Mouse (Mus musculus): ENCODE results near the gene Gdf3. TPM values are rescaled to one million over a fixed set of nuclear protein-coding genes. Genes with fewer than 3 reads are reported as not detected.

Gene Gdf3
- polyA plus RNA-seq, 1 experiment from 2014 or later = 7.9 TPM

DNA sequence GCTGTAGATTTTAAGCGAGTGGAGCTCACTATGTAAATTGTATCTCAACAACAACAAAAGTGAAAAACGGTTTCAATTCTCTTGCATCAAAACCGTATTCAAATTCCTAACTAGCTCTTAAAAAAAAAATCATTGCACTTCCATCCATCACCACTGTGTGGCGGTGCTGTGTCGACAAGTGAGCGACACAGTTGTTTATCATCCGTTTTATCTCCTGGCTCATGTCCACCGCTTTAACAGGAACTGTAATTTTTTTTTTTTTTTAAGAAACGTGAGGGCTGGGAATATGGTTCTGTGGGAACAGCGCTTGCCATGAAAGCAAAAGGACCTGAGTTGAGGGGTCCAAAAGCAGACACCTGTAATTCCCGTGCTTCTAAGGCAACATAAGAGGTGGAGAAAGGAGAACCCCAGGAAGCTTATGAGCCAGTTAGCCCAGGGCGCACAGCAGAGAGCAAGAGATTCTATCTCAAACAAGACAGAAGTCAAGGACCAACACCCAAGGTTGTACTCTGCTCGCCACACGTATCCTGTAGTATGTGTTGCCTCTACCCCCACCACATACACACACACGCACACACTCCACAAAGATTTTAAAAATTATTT, 52.8 kb downstream of the Gdf3 start:
- H3K4me2 ChIP-seq = 0 out of 2 replicates have a peak overlapping the region, but pooled peaks have one; percentile 22
- 23% methylated on average over 15 of the region's 15 CpGs for WGBS (ENCODE audit: insufficient replicate concordance)

More for the DNA sequence above, 52.8 kb downstream of the Gdf3 start:
- Histone ChIP-seq H3K9me3 (replicated peaks) (no peaks in the 10 kb centered on the region), H3K9ac (no peak overlapping the region), H3K27ac (no peak overlapping the region), H3K4me3 (no peak overlapping the region), H3K36me3 (no peaks in the 10 kb centered on the region), H3K27me3 (replicated peaks) (peaks cover 33% of the 10 kb centered on the region), H3K4me1 (peaks cover 8% of the 10 kb centered on the region; the same call in 1 of the 2 replicates)
- no peak for ATAC-seq

Other genes starting within 250 kb of the Gdf3 start
- gene Rimklb, start 111.3 kb downstream of the Gdf3 start, polyA plus RNA-seq (2016; fragmentation: Nextera tagmentation; extraction: Ambion mirVana) = 2.1 and 3.1 TPM in 2 replicates
- gene Mfap5, start 104.2 kb downstream of the Gdf3 start, polyA plus RNA-seq (2016; fragmentation: Nextera tagmentation; extraction: Ambion mirVana) = 0.48 and 0.68 TPM in 2 replicates
- 0.05 TPM in 1 of 2 replicates, not detected in the other for gene Aicda, start 56.3 kb downstream of the Gdf3 start, polyA plus RNA-seq (2016; fragmentation: Nextera tagmentation; extraction: Ambion mirVana)
- 3.7 and 4.1 TPM in 2 replicates for gene Apobec1, start 7.6 kb downstream of the Gdf3 start, polyA plus RNA-seq (2016; fragmentation: Nextera tagmentation; extraction: Ambion mirVana)
- gene Dppa3, start 16.3 kb upstream of the Gdf3 start, polyA plus RNA-seq (2016; fragmentation: Nextera tagmentation; extraction: Ambion mirVana) = not detected in 2 replicates
- gene Nanog, start 97.4 kb upstream of the Gdf3 start, polyA plus RNA-seq (2016; fragmentation: Nextera tagmentation; extraction: Ambion mirVana) = 0.12 TPM in 1 of 2 replicates, not detected in the other
- 35.5 and 38.7 TPM in 2 replicates for gene Slc2a3, start 191.6 kb upstream of the Gdf3 start, polyA plus RNA-seq (2016; fragmentation: Nextera tagmentation; extraction: Ambion mirVana)
- 2.0 and 2.4 TPM in 2 replicates for gene Foxj2, start 209.8 kb upstream of the Gdf3 start, polyA plus RNA-seq (2016; fragmentation: Nextera tagmentation; extraction: Ambion mirVana)
- gene C3ar1, start 246.1 kb upstream of the Gdf3 start, polyA plus RNA-seq (2016; fragmentation: Nextera tagmentation; extraction: Ambion mirVana) = 1.5 TPM in 2 replicates

Measured in liver, embryonic 12.5 days (tissue).